Mouse (Mus musculus): ENCODE results near the gene Acot11.
"Not testable (repeated sequence)": the region's sequence is repeated elsewhere in the genome, so short reads cannot be mapped to it uniquely, and the experiment has no call there.

The Acot11 gene

DNA sequence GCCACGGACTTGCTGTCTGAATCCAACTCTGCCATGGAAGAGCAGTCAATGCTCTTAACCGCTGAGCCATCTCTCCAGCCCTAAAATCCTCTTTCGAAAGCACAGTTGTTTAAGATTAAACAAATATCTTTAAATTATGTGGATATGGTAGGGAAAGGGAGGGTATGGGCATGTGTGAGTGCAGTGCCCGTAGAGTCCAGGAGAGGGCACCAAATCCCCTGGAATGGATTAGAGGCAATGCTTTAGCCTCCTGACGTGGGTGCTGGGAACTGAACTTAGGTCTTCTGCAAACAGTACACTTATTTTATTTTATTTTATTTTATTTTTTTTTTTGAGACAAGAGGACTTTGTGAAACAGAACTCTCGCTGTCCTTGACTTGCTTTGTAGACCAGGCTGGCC lies 5.2 kb upstream of the Acot11 start:
- peak in 1 of 2 experiments; percentile 57 for DNase-seq (ENCODE audit: low spot score in 2 of 2)

GRCm38 (mm10) chr4:106807287-106807686 lies 2.5 kb upstream of the Acot11 start:
- DNase-seq (ENCODE audit: low spot score in 2 of 2) = no peak

DNA sequence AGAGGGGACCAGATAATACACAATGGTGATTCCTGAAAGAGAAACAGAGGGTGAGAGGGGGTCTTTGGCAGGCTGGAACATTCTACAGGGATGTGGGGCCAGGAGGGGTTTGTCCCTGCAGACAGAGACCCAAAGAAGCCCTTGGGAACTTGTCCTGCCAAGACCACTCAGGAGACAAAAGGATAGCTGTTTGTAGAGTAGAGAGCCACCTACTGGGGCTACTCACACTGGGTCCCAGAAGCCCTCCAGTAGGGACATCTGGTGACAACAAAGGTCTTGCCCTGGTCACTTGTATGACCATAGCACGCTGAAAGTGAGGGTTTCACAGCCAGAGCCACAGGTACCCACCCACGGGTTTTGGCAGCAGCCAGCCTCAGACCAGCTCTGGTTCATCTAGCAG lies 1.1 kb upstream of the Acot11 start:
- no peak for DNase-seq (ENCODE audit: low spot score in 2 of 2)

- peak; percentile 57 to 79 for DNase-seq (ENCODE audit: low spot score in 2 of 2)
These were observed 443 bp downstream of the Acot11 start for GRCm38 (mm10) chr4:106804201-106804909.

GRCm38 (mm10) chr4:106803781-106804180 lies 1.0 kb downstream of the Acot11 start:
- DNase-seq (ENCODE audit: low spot score in 2 of 2) = peak; percentile 39 to 74

DNA sequence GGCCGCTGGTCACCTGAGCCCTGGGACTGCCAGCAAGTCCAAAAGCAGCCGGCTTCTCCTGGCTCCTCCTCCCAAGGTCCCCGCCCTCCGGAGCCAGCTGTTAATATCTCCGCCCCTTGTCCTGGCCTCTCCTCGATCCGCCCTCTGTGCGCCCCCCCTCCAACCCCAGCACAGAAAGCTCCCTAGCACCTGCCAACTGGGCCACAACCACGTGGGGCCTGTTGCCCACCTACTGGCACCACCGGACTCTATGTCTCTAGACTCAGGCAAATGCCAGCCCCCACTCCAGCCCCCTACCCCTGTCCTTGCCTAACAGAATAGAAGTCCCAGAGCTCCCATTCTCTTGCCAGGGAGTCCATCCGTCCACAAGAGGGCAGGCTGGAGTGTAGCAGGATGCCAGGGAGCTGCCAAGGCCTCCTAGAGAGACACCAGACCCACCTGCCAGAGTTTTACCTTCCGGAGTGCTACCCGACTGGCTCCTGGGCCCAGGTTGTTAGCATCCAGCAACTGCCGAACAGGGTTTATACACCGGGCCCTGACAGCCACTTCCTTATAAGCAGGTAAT lies 4.9 kb downstream of the Acot11 start:
- peak; percentile 47 to 72 for DNase-seq (ENCODE audit: low spot score in 2 of 2)

GRCm38 (mm10) chr4:106798908-106799546 lies 5.8 kb downstream of the Acot11 start:
- DNase-seq (ENCODE audit: low spot score in 2 of 2) = no peak

GRCm38 (mm10) chr4:106795289-106795688 lies 9.5 kb downstream of the Acot11 start:
- DNase-seq (ENCODE audit: low spot score in 2 of 2) = no peak

- DNase-seq (ENCODE audit: low spot score in 2 of 2) = no peak
These were observed 10.6 kb downstream of the Acot11 start for GRCm38 (mm10) chr4:106794247-106794646.

- not testable (repeated sequence) for DNase-seq (ENCODE audit: low spot score in 2 of 2)
These were observed 11.0 kb downstream of the Acot11 start for GRCm38 (mm10) chr4:106793826-106794225.

DNA sequence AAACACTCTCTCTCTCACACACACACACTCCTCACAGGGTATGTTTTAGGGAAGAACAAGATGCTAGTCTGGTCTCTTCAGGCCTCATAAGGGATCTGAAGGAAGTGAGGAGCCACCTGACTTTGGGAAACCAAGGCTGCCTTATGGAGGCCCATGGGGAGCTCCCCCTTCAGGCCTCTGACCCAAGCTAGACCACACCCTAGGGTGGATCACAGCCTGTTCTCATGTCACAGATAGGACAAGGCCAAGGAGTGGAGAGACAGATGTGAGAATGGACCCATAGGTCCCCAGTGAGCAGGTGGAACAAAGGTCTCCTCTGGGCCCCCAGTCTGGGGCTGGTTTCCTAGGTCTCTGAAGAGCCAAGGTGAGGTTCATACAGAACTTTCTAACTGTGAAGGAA lies 12.5 kb downstream of the Acot11 start:
- no peak for DNase-seq (ENCODE audit: low spot score in 2 of 2)

DNA sequence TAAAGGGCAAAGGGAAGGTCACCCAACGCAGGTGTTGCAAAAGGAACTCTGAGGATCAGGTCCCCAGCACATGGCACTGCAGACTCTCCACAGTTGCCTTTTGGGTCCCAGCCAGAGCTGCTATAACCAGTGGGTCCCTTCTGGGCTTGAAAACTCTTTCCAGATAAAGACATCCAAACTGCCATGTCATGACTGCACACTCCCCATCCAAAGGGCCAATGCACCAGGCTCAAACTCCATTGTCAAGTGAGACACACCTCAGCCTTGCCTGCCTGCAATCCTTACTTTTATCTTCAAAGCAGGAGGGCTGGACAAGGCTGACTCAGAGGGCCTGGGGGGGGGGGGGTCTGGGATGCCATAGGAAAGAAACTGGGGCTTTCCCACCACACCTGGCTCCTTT lies 13.9 kb downstream of the Acot11 start:
- no peak for DNase-seq (ENCODE audit: low spot score in 2 of 2)

DNA sequence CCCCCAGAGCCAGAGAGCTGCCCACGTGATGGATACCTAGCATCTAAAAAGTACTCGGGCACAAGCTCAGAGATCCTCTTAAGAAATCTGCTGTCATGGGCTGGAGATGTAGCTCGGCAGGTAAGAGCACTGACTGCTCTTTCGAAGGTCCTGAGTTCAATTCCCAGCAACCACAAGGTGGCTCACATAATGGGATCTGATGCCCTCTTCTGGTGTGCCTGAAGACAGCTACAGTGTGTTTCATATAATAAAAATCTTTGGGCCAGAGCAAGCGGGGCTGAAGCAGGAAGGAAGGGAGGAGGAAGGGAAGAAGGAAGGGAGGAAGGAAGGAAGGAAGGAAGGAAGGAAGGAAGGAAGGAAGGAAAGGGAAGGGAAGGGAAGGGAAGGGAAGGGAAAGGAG lies 14.6 kb downstream of the Acot11 start:
- DNase-seq (ENCODE audit: low spot score in 2 of 2) = not testable (repeated sequence)

DNA sequence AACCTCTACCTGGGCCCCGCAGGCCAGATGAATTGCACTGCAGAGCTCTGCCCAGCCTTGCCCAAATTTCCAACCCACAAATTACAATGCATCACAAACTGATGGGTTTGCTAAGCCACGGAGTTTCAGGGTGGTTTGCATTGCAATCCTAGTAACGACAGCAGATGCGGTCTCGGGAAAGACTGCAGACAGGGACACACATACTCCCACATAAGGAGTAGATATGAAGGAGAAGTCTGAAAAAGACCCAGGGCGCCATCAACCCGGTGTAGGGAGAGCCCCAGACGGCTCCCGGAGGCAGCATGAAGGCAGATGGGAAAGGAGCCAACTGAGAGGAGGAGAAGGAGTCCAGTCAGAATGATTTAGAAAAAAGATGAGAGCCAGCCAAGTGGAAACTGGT lies 15.1 kb downstream of the Acot11 start:
- no peak for DNase-seq (ENCODE audit: low spot score in 2 of 2)

DNA sequence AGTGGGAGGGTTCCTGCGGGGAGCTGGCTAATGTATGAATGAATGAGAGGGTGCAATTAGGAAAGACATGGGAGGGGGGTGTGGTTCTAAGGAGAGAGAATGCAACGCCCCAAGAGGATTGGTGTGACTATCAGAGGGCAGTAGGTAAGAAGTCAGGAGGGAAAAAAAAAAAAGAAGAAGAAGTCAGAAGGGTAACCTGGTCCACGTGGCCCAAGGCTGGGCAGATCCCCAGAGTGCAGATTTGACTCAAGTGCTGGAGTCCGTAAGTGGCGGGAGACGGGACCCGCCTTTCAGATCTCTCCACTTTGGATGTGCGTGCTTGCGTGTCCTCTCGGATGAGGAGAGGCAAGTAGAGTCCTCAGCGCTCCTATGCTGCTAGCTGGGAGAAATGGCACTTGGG lies 16.2 kb downstream of the Acot11 start:
- no peak for DNase-seq (ENCODE audit: low spot score in 2 of 2)

GRCm38 (mm10) chr4:106787830-106788229 lies 17.0 kb downstream of the Acot11 start:
- peak in 1 of 2 experiments; percentile 43 for DNase-seq (ENCODE audit: low spot score in 2 of 2)

- DNase-seq (ENCODE audit: low spot score in 2 of 2) = no peak
These were observed 18.9 kb downstream of the Acot11 start for GRCm38 (mm10) chr4:106785753-106786540.

GRCm38 (mm10) chr4:106785345-106785744 lies 19.5 kb downstream of the Acot11 start:
- DNase-seq (ENCODE audit: low spot score in 2 of 2) = no peak

DNA sequence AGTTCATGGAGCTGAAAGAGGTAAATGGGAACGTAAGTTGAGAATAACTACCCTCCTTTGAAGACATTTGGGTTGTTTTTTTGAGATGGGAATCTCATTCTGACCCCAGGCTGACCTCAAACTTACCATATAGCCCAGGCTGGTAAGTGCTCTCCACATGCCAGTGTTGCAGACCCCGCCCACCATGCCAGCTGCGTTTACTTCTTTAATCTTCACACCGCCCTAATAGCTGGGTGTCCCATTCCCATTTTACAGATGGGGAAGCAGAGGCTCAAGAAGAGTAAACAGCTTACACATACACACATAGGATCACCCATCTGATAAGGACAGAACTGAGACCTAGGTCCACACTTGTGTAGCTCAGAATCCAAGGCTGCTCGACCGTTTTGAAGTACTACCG lies 20.0 kb downstream of the Acot11 start:
- DNase-seq (ENCODE audit: low spot score in 2 of 2) = no peak

GRCm38 (mm10) chr4:106783137-106783536 lies 21.7 kb downstream of the Acot11 start:
- DNase-seq (ENCODE audit: low spot score in 2 of 2) = no peak

DNA sequence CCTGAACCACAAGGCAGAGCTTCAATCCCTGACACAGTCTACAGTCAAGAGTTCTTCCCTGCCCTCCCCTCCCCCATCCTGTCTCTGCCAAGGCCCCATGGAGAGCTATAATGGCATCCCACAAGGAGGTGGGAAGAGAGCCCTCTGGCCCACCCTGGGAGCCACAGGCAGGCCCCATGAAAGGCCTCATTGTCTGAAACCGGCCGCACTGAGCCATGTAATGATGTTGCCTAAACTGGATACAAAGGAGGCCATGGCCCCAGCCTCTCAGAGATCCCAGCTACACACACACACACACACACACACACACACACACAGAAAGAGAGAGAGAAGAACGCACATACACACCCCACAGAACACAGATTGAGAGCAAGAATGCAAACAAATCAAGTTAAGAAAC lies 24.8 kb downstream of the Acot11 start:
- DNase-seq (ENCODE audit: low spot score in 2 of 2) = no peak

- peak in 1 of 2 experiments; percentile 45 for DNase-seq (ENCODE audit: low spot score in 2 of 2)
These were observed 26.5 kb downstream of the Acot11 start for GRCm38 (mm10) chr4:106778116-106778788.
